Mouse (Mus musculus) neural tube, embryonic 14.5 days (tissue): ENCODE measurements around the gene Ctcfl. TPM values are rescaled to one million over a fixed set of nuclear protein-coding genes. Genes with fewer than 3 reads are reported as not detected.

Experiments
- ATAC-seq: fragments of 200-750 bp; cut with Nextera tagmentation; 2 replicates; pipeline ENCODE4 v1.8.0; 2017; ENCODE audit warnings: low read depth, mild to moderate bottlenecking, moderate TSS enrichment, moderate library complexity
- H3K27ac ChIP-seq: fragments of 300-500 bp; sonication (generic); 2 replicates; pipeline ENCODE4 v1.5.1; 2014; ENCODE audit warnings: low read depth, mild to moderate bottlenecking, control low read depth, low read length, moderate library complexity, mixed read lengths
- H3K27me3 ChIP-seq: fragments of 300-500 bp; sonication (generic); 2 replicates; pipeline ENCODE4 v1.6.1; 2014; ENCODE audit warnings: low read length; ENCODE audit not compliant: control insufficient read depth, insufficient read depth
- H3K36me3 ChIP-seq: fragments of 300-500 bp; sonication (generic); 2 replicates; pipeline ENCODE4 v1.6.1; 2014; ENCODE audit warnings: low read length, mixed read lengths; ENCODE audit not compliant: control insufficient read depth, insufficient read depth
- H3K4me1 ChIP-seq: fragments of 300-500 bp; sonication (generic); 2 replicates; pipeline ENCODE4 v1.6.1; 2014; ENCODE audit warnings: low read length; ENCODE audit not compliant: control insufficient read depth, insufficient read depth
- H3K4me2 ChIP-seq: fragments of 300-500 bp; sonication (generic); 2 replicates; pipeline ENCODE4 v1.6.1; 2014; ENCODE audit warnings: mild to moderate bottlenecking, low read depth, low read length, control low read depth
- H3K4me3 ChIP-seq: fragments of 300-500 bp; sonication (generic); 2 replicates; pipeline ENCODE4 v1.5.1; 2014; ENCODE audit warnings: low read depth, low read length, control low read depth, mixed read lengths
- H3K9ac ChIP-seq: fragments of 300-500 bp; sonication (generic); replicated peaks from 2 replicates; pipeline ENCODE4 v1.6.1; 2014; ENCODE audit warnings: low read depth, mild to moderate bottlenecking, control low read depth, low read length, mixed read lengths
- H3K9me3 ChIP-seq: fragments of 300-500 bp; sonication (generic); 2 replicates; pipeline ENCODE4 v1.6.1; 2016; ENCODE audit warnings: low read length; ENCODE audit not compliant: control insufficient read depth
- WGBS: fragments of 180-500 bp; shearing (Covaris S2); extraction: QIAGEN DNeasy Blood & Tissue Kit; methylation state at CpG from one replicate; pipeline ENCODE4 v1.1.7; 2014; 5-methylcytosine and 5-hydroxymethylcytosine counted together
- polyA plus RNA-seq: library from polyadenylated mRNA; unstranded; fragments of >200 nt; fragmentation: Nextera tagmentation; extraction: Ambion mirVana; gene quantifications from 2 replicates; pipeline ENCODE4 v1.2.1, GENCODE M21; 2014

The Ctcfl gene
- polyA plus RNA-seq: 0.08 TPM in 1 of 2 replicates, not detected in the other

DNA sequence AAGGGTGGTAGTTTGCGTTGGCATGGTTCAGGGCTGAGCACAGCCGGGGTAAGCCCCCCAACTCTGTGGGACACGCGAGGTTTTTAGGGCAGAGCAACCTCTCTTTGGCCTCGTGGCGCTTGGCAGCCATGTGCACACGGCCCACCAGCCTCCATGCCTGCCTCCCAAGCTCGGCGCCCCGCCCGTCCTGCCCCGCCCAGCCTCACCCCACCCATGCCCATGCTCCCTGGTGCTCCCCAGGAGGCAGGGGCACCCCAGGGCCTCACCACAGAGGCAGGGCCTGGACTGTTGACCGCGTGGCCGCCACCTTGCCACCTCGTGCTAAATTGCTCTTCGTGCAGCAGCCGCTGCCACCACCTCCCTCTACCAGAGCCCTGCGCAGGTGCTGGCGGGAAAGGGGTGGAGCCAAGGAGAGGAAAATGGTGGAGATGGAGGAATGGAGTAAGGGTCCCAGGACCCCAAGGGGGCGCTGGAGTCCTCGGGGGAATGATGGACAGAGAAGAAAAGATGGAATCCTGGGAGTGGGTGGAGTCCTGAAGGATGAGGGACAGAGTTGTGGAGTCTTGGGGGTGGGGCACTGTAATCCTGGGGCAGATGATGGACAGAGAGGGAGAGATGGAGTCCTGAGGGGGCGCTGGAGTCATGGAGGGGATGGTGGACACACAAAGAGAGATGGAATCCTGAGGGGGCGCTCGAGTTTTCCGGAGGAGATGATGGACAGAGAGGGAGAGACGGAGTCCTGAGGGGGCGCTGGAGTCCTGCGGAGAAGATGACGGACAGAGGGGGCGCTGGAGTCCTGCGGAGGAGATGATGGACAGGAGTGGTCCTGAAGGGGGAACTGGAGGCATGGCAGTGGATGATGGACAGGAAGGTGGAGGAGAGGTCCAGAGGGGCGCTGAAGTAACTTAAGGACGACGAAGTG lies at the start of gene Ctcfl:
Ctcfl (minus strand) TSS at position 503 of the 922 bp plus-strand sequence.
- no peak within 1 kb of the TSS for H3K4me3 ChIP-seq
- H3K4me1 ChIP-seq: no peaks in the 10 kb centered on the region
- no peaks in the 10 kb centered on the region for H3K27me3 ChIP-seq
- 91% methylated on average over 35 of the region's 35 CpGs for WGBS
- H3K9me3 ChIP-seq: no peaks in the 10 kb centered on the region
- no peak within 1 kb of the TSS for H3K27ac ChIP-seq
- H3K4me2 ChIP-seq: no peak within 1 kb of the TSS
- no peaks in the 10 kb centered on the region for H3K36me3 ChIP-seq
- no peak within 1 kb of the TSS for H3K9ac ChIP-seq
- ATAC-seq: no peak

DNA sequence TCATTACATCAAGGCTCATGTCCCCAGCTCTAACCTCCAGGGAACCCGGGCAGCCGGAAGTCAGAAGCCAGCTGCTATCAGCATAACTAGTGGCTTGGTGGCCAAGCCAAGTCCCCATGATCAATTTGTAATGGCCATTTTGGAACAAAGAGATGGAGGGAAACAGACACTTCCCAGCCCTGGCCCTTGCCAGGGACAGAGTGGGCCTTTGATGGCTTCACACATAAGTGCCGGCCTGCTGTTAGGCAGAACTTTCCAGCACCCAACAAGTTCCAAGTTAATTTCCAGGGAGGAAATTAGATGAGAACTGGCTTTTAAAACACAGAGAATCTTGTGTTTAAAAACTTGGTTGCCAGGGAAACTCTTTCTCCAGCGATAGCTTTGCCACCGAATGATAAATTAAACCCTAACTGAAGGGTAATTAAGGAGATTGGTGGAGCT lies 49.1 kb upstream of the Ctcfl start:
- no peaks in the 10 kb centered on the region for H3K27me3 ChIP-seq
- peaks cover 30% of the 10 kb centered on the region for H3K4me1 ChIP-seq
- no peak overlapping the region for H3K4me2 ChIP-seq
- ATAC-seq: no peak
- 18% methylated on average over 5 of the region's 5 CpGs for WGBS
- H3K27ac ChIP-seq: peak overlapping the region; percentile 28; the same call in 1 of the 2 replicates
- H3K9me3 ChIP-seq: no peaks in the 10 kb centered on the region
- no peak overlapping the region for H3K4me3 ChIP-seq
- no peaks in the 10 kb centered on the region for H3K36me3 ChIP-seq
- H3K9ac ChIP-seq: no peak overlapping the region

GRCm38 (mm10) chr2:173165357-173165756 lies 46.0 kb upstream of the Ctcfl start:
- no peak overlapping the region for H3K9ac ChIP-seq
- H3K4me2 ChIP-seq: no peak overlapping the region
- H3K27ac ChIP-seq: no peak overlapping the region
- H3K4me3 ChIP-seq: no peak overlapping the region
- peaks cover 8% of the 10 kb centered on the region; the same call in 1 of the 2 replicates for H3K4me1 ChIP-seq
- no peaks in the 10 kb centered on the region for H3K36me3 ChIP-seq
- ATAC-seq: no peak
- no peaks in the 10 kb centered on the region for H3K9me3 ChIP-seq
- H3K27me3 ChIP-seq: no peaks in the 10 kb centered on the region
- 40% methylated on average over 10 of the region's 10 CpGs for WGBS

- Histone ChIP-seq H3K9ac (no peak overlapping the region), H3K36me3 (no peaks in the 10 kb centered on the region), H3K4me3 (no peak overlapping the region), H3K4me2 (no peak overlapping the region), H3K27ac (no peak overlapping the region), H3K9me3 (no peaks in the 10 kb centered on the region), H3K27me3 (no peaks in the 10 kb centered on the region), H3K4me1 (peaks cover 8% of the 10 kb centered on the region; the same call in 1 of the 2 replicates)
- 76% methylated on average over 10 of the region's 10 CpGs for WGBS
- ATAC-seq: no peak
These were observed 45.6 kb upstream of the Ctcfl start for GRCm38 (mm10) chr2:173164946-173165345.

GRCm38 (mm10) chr2:173164358-173164757 lies 45.0 kb upstream of the Ctcfl start:
- Histone ChIP-seq H3K4me3 (no peak overlapping the region), H3K27ac (no peak overlapping the region), H3K9ac (no peak overlapping the region), H3K9me3 (no peaks in the 10 kb centered on the region), H3K4me2 (no peak overlapping the region), H3K36me3 (no peaks in the 10 kb centered on the region), H3K4me1 (peaks cover 8% of the 10 kb centered on the region; the same call in 1 of the 2 replicates), H3K27me3 (no peaks in the 10 kb centered on the region)
- 52% methylated on average over 2 of the region's 2 CpGs for WGBS
- no peak for ATAC-seq

DNA sequence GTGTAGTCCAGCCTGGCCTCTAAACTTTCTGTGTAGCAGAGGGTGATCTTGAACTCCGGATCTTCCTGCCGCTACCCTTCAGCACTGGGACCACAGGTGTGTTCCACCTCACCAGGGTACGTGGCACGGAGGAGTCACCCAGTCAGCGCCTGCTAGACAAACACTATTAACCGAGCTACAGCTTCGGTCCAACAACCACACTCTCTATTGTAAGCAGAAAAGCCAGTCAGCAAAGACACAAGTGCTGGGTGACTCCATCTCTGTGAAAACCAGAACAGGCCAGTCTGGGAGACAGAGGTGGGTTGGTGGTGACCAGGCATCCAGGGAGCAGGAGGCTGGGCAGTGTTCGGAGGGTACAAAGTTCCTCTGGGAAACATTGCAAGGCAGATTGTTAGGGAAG lies 44.1 kb upstream of the Ctcfl start:
- no peak overlapping the region for H3K4me3 ChIP-seq
- no peak overlapping the region for H3K9ac ChIP-seq
- no peak for ATAC-seq
- H3K4me2 ChIP-seq: no peak overlapping the region
- H3K27me3 ChIP-seq: no peaks in the 10 kb centered on the region
- H3K9me3 ChIP-seq: no peaks in the 10 kb centered on the region
- no peak overlapping the region for H3K27ac ChIP-seq
- 86% methylated on average over 8 of the region's 8 CpGs for WGBS
- no peaks in the 10 kb centered on the region for H3K36me3 ChIP-seq
- peaks cover 3% of the 10 kb centered on the region; the same call in 1 of the 2 replicates for H3K4me1 ChIP-seq

DNA sequence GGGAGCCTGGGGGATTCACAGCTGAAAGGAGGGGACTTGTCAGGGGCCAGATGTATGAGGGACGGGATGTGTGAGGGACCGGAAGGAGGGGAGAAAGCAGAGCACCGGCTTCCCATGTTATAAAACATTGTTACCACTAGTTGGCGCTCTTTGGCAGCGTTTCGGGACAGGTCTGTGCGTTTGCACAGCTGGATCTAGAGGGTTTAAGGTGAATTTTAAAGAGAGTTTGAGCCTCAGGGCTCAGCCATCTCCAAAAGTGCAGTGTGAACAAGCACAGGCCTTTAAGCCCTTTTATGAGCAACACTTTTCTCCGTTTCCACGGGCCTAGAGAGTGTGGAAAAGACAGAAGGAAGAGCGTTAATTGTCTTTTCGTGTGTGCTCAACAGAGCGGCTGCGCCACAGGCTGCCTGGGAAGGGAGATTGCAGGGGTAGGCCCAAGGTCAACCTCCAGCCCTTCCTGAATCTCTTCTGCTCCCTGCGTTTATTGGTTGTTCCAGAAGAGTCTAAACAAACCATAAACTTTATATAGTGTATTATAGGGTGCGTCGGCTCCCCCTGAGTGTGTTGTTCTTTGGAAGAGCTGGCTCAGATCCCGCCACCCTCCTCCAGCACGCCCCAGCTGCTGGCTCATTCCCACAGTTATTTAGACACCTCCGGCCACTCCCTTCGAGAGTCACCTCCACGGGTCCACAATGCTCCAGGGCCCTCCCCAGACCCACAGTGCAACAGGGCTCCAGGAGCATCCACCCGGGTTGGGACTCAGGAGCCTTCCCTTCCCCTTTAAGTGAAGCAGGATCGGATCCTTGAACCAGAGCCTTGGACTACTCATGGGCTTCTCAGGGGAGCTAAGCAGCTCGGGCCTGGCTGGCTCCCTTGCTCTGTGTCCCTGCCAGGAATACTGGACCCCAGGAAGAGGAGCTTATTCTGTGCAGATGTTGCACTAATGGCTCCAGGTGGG lies 40.3 kb upstream of the Ctcfl start:
- no peak overlapping the region for H3K4me2 ChIP-seq
- H3K27ac ChIP-seq: no peak overlapping the region
- no peak overlapping the region for H3K4me3 ChIP-seq
- no peaks in the 10 kb centered on the region for H3K4me1 ChIP-seq
- no peaks in the 10 kb centered on the region for H3K9me3 ChIP-seq
- no peaks in the 10 kb centered on the region for H3K27me3 ChIP-seq
- WGBS: 38% methylated on average over 24 of the region's 24 CpGs
- peak; percentile 88; the same call in 1 of the 2 replicates for ATAC-seq
- H3K36me3 ChIP-seq: no peaks in the 10 kb centered on the region
- no peak overlapping the region for H3K9ac ChIP-seq

GRCm38 (mm10) chr2:173158390-173159055 lies 39.2 kb upstream of the Ctcfl start:
- no peak overlapping the region for H3K9ac ChIP-seq
- no peaks in the 10 kb centered on the region for H3K27me3 ChIP-seq
- no peaks in the 10 kb centered on the region for H3K36me3 ChIP-seq
- no peak overlapping the region for H3K27ac ChIP-seq
- no peak overlapping the region for H3K4me2 ChIP-seq
- H3K4me3 ChIP-seq: no peak overlapping the region
- no peak for ATAC-seq
- H3K9me3 ChIP-seq: no peaks in the 10 kb centered on the region
- 90% methylated on average over 19 of the region's 19 CpGs for WGBS
- no peaks in the 10 kb centered on the region for H3K4me1 ChIP-seq
